Mouse (Mus musculus) liver, embryonic 11.5 days (tissue): ENCODE measurements around the gene Gm10220. TPM values are rescaled to one million over a fixed set of nuclear protein-coding genes. Genes with fewer than 3 reads are reported as not detected.
"Not testable (repeated sequence)": the region's sequence is repeated elsewhere in the genome, so short reads cannot be mapped to it uniquely, and the experiment has no call there.

Experiments
- ATAC-seq: fragments of 200-750 bp; cut with Nextera tagmentation; replicated peaks from 2 replicates; pipeline ENCODE4 v1.8.0; 2017; ENCODE audit warnings: moderate number of reproducible peaks, mild to moderate bottlenecking, moderate TSS enrichment, moderate library complexity; ENCODE audit not compliant: low FRiP score
- DNase-seq: peaks from one replicate; pipeline ENCODE4 v3.0.0-alpha.2; 2017; ENCODE audit warnings: low spot score
- H3K27ac ChIP-seq: fragments of 300-500 bp; sonication (generic); 2 replicates; pipeline ENCODE4 v1.5.1; 2014; ENCODE audit warnings: mild to moderate bottlenecking, low read depth, low read length, control low read depth
- H3K27me3 ChIP-seq: fragments of 300-500 bp; sonication (generic); replicated peaks from 2 replicates; pipeline ENCODE4 v1.6.1; 2014; ENCODE audit warnings: low read length, mixed read lengths; ENCODE audit not compliant: control insufficient read depth, insufficient read depth
- H3K36me3 ChIP-seq: fragments of 300-500 bp; sonication (generic); 2 replicates; pipeline ENCODE4 v1.6.1; 2014; ENCODE audit warnings: mild to moderate bottlenecking, low read length, moderate library complexity, mixed read lengths; ENCODE audit not compliant: control insufficient read depth, insufficient read depth
- H3K4me1 ChIP-seq: fragments of 300-500 bp; sonication (generic); replicated peaks from 2 replicates; pipeline ENCODE4 v1.6.1; 2014; ENCODE audit warnings: low read length, mixed read lengths; ENCODE audit not compliant: control insufficient read depth, insufficient read depth
- H3K4me2 ChIP-seq: fragments of 300-500 bp; sonication (generic); 2 replicates; pipeline ENCODE4 v1.6.1; 2014; ENCODE audit warnings: mild to moderate bottlenecking, control low read depth, moderate library complexity
- H3K4me3 ChIP-seq: fragments of 300-500 bp; sonication (generic); 2 replicates; pipeline ENCODE4 v1.5.1; 2014; ENCODE audit warnings: low read depth, low read length, control low read depth
- H3K9ac ChIP-seq: fragments of 300-500 bp; sonication (generic); 2 replicates; pipeline ENCODE4 v1.6.1; 2014; ENCODE audit warnings: low read depth, low read length, control low read depth
- H3K9me3 ChIP-seq: fragments of 300-500 bp; sonication (generic); 2 replicates; pipeline ENCODE4 v1.6.1; 2016; ENCODE audit warnings: low read length, inconsistent platforms, mixed read lengths; ENCODE audit not compliant: control insufficient read depth
- WGBS: fragments of 180-500 bp; shearing (Covaris S2); extraction: QIAGEN DNeasy Blood & Tissue Kit; methylation state at CpG from one replicate; pipeline ENCODE4 v1.1.7; 2014; 5-methylcytosine and 5-hydroxymethylcytosine counted together
- polyA plus RNA-seq: library from polyadenylated mRNA; unstranded; fragments of >200 nt; fragmentation: Nextera tagmentation; extraction: Ambion mirVana; gene quantifications from 2 replicates; pipeline ENCODE4 v1.2.1, GENCODE M21; 2014

Gm10220 gene
- polyA plus RNA-seq: not detected in 2 replicates

GRCm38 (mm10) chr5:26121321-26121720, at the start of gene Gm10220:
Gm10220 (minus strand) TSS chr5:26121421.
- not testable (repeated sequence) for H3K27me3 ChIP-seq, H3K4me2 ChIP-seq, H3K4me3 ChIP-seq, ATAC-seq, H3K36me3 ChIP-seq, H3K9me3 ChIP-seq, H3K4me1 ChIP-seq, H3K9ac ChIP-seq, DNase-seq, H3K27ac ChIP-seq
- no CpG with 5 or more reads among the region's 3 CpGs for WGBS

GRCm38 (mm10) chr5:26169855-26170254, 48.6 kb upstream of the Gm10220 start:
- ATAC-seq (no peak), DNase-seq (no peak)
- Histone ChIP-seq H3K4me2 (no peak overlapping the region), H3K36me3 (no peaks in the 10 kb centered on the region), H3K4me1 (no peaks in the 10 kb centered on the region), H3K4me3 (no peak overlapping the region), H3K27ac (no peak overlapping the region), H3K9me3 (no peaks in the 10 kb centered on the region), H3K9ac (no peak overlapping the region), H3K27me3 (no peaks in the 10 kb centered on the region)
- 72% methylated on average over 1 of the region's 1 CpGs for WGBS

DNA sequence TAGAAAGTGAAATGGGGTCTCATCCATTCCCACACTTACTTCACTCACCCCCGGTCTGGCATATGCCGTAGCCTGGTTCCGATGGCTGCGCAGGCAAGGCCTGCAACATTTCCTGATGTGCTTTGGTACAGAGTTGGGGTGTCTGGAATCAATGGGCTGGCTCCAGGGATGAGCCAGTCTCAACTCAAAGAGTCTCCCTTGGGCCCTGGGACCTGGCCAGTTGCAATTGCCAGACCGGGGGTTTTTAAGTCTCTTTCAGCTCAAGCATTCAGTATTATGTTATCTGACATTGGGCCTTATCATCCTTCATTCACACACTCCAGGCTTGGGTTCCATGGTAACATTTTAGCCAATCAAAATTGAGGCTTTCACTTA, 44.6 kb upstream of the Gm10220 start:
- no peak overlapping the region for H3K4me2 ChIP-seq
- H3K9me3 ChIP-seq: no peaks in the 10 kb centered on the region
- H3K9ac ChIP-seq: no peak overlapping the region
- H3K4me3 ChIP-seq: no peak overlapping the region
- no peaks in the 10 kb centered on the region for H3K4me1 ChIP-seq
- ATAC-seq (no peak), DNase-seq (no peak)
- H3K36me3 ChIP-seq: no peaks in the 10 kb centered on the region
- H3K27me3 ChIP-seq: no peaks in the 10 kb centered on the region
- 80% methylated on average over 5 of the region's 5 CpGs for WGBS
- no peak overlapping the region for H3K27ac ChIP-seq

- no peaks in the 10 kb centered on the region for H3K27me3 ChIP-seq
- WGBS: 68% methylated on average over 8 of the region's 8 CpGs
- ATAC-seq (no peak), DNase-seq (no peak)
- H3K4me1 ChIP-seq: no peaks in the 10 kb centered on the region
- no peak overlapping the region for H3K4me3 ChIP-seq
- no peaks in the 10 kb centered on the region for H3K9me3 ChIP-seq
- no peak overlapping the region for H3K4me2 ChIP-seq
- no peaks in the 10 kb centered on the region for H3K36me3 ChIP-seq
- no peak overlapping the region for H3K9ac ChIP-seq
- H3K27ac ChIP-seq: no peak overlapping the region
These were observed 44.0 kb upstream of the Gm10220 start for GRCm38 (mm10) chr5:26165036-26165790.

- Histone ChIP-seq H3K27me3 (no peaks in the 10 kb centered on the region), H3K4me1 (no peaks in the 10 kb centered on the region), H3K9me3 (no peaks in the 10 kb centered on the region), H3K9ac (no peak overlapping the region), H3K27ac (no peak overlapping the region), H3K36me3 (no peaks in the 10 kb centered on the region), H3K4me2 (no peak overlapping the region), H3K4me3 (no peak overlapping the region)
- 75% methylated on average over 10 of the region's 10 CpGs for WGBS
- ATAC-seq (no peak), DNase-seq (no peak)
These were observed 36.4 kb upstream of the Gm10220 start for GRCm38 (mm10) chr5:26157396-26158170.

DNA sequence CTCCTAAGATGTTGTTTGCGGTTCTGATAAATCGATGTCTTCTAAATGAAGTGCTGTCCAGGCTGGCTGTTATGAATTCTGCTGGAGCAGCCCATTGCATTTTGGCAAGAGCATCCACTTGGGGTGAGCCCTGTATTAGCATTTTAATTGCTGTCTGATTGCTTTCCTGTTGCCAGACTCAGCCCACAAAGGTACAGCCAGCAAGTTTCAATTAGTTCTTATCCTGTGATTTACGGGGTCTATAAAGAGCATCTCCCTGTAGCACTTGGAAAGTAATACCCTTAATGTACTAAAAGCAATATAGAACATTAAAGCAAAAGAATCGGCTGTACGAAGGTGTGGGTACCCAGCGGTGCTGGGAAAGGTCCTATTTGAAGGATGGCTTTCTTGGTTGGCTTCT, 21.7 kb upstream of the Gm10220 start:
- Histone ChIP-seq H3K27ac (no peak overlapping the region), H3K9ac (no peak overlapping the region), H3K27me3 (no peaks in the 10 kb centered on the region), H3K4me2 (no peak overlapping the region), H3K4me1 (no peaks in the 10 kb centered on the region), H3K4me3 (no peak overlapping the region), H3K9me3 (no peaks in the 10 kb centered on the region), H3K36me3 (no peaks in the 10 kb centered on the region)
- DNase-seq: no peak
- 81% methylated on average over 6 of the region's 6 CpGs for WGBS
- no peak for ATAC-seq

- no CpG with 5 or more reads among the region's 3 CpGs for WGBS
- not testable (repeated sequence) for H3K4me1 ChIP-seq, H3K9ac ChIP-seq
These were observed 16.0 kb downstream of the Gm10220 start, which contains the start of gene 5031410I06Rik for GRCm38 (mm10) chr5:26105262-26105661. 5031410I06Rik (minus strand) TSS chr5:26105362.

DNA sequence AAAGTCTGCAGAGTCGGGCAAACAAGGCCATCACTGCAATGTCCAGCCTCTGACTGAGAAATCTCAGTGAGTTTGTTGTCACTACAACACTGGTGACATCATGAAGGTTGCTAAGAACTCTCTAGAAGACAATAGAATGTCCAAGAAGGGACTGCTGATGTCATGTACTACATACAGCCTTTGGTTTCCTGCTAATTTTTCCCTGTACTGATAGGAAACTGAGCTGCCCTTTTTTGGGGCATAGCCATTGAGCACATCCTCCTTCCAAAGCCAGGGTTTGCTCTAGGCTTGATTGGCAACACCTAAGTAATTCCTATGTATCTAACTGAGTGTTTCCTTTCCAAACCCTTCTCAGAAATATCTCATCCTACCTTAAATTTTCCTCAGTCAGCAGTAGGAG, 32.0 kb downstream of the Gm10220 start, which contains the start of gene Gm10471:
Gm10471 (minus strand) TSS at position 101 of the 400 bp plus-strand sequence.
- not testable (repeated sequence) for ATAC-seq, H3K4me2 ChIP-seq, H3K9ac ChIP-seq, H3K27ac ChIP-seq, H3K27me3 ChIP-seq, H3K4me3 ChIP-seq, H3K9me3 ChIP-seq, H3K4me1 ChIP-seq, DNase-seq, H3K36me3 ChIP-seq
- 58% methylated on average over 1 of the region's 1 CpGs for WGBS

More at GRCm38 (mm10) chr5:26105262-26105661, 16.0 kb downstream of the Gm10220 start, which contains the start of gene 5031410I06Rik:
- not testable (repeated sequence) for H3K9me3 ChIP-seq, H3K4me3 ChIP-seq, H3K36me3 ChIP-seq, H3K27ac ChIP-seq, H3K27me3 ChIP-seq, H3K4me2 ChIP-seq, DNase-seq, ATAC-seq
